Mouse (Mus musculus): ENCODE data around the gene Usp25.

Gene Usp25

GRCm38 (mm10) chr16:77146801-77147200 lies 133.3 kb downstream of the Usp25 start:
- DNase-seq (ENCODE audit: low spot score) = no peak

- DNase-seq (ENCODE audit: low spot score) = no peak
Measured at GRCm38 (mm10) chr16:77150338-77150737, 136.8 kb downstream of the Usp25 start.

- DNase-seq (ENCODE audit: low spot score) = no peak
Measured at GRCm38 (mm10) chr16:77150884-77151283, 137.4 kb downstream of the Usp25 start.

GRCm38 (mm10) chr16:77152288-77152687 lies 138.8 kb downstream of the Usp25 start:
- DNase-seq (ENCODE audit: low spot score) = no peak

GRCm38 (mm10) chr16:77153216-77153715 lies 139.8 kb downstream of the Usp25 start:
- DNase-seq (ENCODE audit: low spot score) = no peak

GRCm38 (mm10) chr16:77153815-77154214 lies 140.3 kb downstream of the Usp25 start:
- DNase-seq (ENCODE audit: low spot score) = no peak

GRCm38 (mm10) chr16:77154831-77155230 lies 141.3 kb downstream of the Usp25 start:
- no peak for DNase-seq (ENCODE audit: low spot score)
